Mouse (Mus musculus): ENCODE measurements around the gene Mios. TPM values are rescaled to one million over a fixed set of nuclear protein-coding genes. Genes with fewer than 3 reads are reported as not detected.

The Mios gene
- polyA plus RNA-seq, 1 experiment from 2014 or later, result 23.8 TPM

DNA sequence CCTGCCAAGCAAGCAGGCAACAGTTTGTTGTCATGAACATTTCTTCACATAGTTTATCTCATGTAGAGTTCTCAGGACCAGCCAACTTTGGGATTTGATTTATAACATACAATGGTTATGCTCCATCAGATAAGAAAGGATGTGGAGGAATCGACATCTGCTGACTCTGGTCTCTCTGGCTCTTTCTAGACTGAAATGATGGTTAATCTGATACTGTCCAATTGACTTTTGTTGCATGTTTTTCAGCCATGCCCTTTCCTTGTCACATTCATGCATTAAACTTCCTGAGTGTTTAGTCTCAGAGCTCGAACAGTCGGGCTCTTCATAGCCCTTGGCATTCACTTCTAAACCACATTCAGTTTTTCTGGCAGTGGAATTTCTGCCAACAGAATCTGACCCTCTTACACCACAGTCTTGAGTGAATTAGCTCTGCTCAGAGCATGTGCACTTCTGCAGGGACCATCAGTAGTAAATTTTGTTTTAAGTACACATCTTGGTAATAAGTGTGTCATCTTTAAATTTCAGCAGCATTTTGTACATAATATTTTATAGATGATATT lies 76.5 kb downstream of the Mios start:
- no peaks in the 10 kb centered on the region for H3K9me3 ChIP-seq
- H3K27me3 ChIP-seq, result no peaks in the 10 kb centered on the region
- 89% methylated on average over 3 of the region's 3 CpGs for WGBS
- no peak overlapping the region for H3K4me2 ChIP-seq (replicated peaks)
- no peaks in the 10 kb centered on the region for H3K4me1 ChIP-seq (replicated peaks)
- H3K36me3 ChIP-seq, result no peaks in the 10 kb centered on the region
- ATAC-seq, result no peak
- H3K4me3 ChIP-seq (replicated peaks), result no peak overlapping the region
- H3K9ac ChIP-seq (replicated peaks), result no peak overlapping the region
- H3K27ac ChIP-seq, result no peak overlapping the region

Other genes with a start within 250 kb of the Mios start
- 0.20 and 0.39 TPM in 2 replicates for gene Col28a1, start 16.6 kb upstream of the Mios start, polyA plus RNA-seq (2015; fragmentation: Nextera tagmentation; extraction: Ambion mirVana)
- 92.8 and 96.7 TPM in 2 replicates for gene Rpa3, start 50.0 kb downstream of the Mios start, polyA plus RNA-seq (2015; fragmentation: Nextera tagmentation; extraction: Ambion mirVana)
- 43.1 and 49.5 TPM in 2 replicates for gene Umad1, start 50.1 kb downstream of the Mios start, polyA plus RNA-seq (2015; fragmentation: Nextera tagmentation; extraction: Ambion mirVana)
- gene Gm45062, start 50.2 kb downstream of the Mios start, polyA plus RNA-seq (2015; fragmentation: Nextera tagmentation; extraction: Ambion mirVana), result 18.8 and 19.6 TPM in 2 replicates